Mouse (Mus musculus) spleen, adult 12 weeks (tissue): ENCODE results near the gene Stk4.
"Not testable (repeated sequence)": the region's sequence is repeated elsewhere in the genome, so short reads cannot be mapped to it uniquely, and the experiment has no call there.

ENCODE experiments used
- DNase-seq: peaks from one replicate; pipeline ENCODE4 v3.0.0; 2022; ENCODE audit warnings: low spot score

Stk4 gene

DNA sequence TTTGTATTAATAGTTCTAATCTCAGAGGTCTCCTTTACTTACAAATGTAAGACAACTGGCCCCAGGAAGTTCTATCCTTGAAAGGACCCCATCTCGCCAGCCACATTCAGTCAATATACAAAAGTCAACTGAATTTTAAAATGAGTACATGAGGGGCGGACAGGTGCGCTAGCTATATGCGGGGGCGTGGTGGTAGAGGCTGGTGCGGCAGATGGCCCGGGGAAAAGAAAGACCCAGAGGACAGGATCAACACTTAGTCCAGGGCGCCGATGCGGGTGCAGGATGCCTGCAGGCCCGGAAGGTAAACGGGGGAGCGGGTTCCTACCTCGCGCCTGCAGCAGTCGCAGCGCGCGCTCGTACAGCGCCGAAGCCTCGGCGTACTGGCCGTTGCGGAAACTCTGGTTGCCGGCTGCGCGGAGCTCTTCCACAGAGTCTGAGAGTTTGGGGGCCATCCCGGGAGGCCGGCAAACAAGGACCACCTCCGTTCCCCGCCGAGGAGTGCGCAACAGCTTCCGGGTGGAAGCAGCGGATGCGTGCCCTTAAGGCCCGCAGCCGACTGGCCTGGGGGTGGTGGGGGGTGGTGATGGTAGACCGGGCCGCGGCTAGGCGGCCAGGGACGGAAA, at the start of gene Stk4:
Gene Stk4 (plus strand): TSS at position 181 of the 623 bp plus-strand sequence.
- no peak for DNase-seq

DNA sequence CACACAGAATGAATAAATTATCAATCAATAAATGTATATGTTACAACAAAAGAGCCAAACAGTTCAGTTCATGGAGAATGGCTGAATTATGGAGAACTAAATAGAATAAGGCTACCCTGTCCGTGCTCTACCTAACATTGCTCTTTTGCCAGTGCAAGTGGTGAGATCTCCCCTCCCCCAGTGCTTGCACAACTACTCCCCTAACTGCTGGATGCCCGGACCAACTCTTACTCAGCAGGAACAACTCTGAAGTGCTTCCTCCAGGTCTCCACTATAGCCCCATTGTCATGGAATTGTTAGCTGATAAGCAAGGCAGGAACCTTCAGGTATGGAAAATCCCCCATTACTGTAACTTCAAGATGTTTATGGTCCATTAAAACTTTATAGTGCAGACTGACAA, 48.0 kb upstream of the Stk4 start:
- no peak for DNase-seq

DNA sequence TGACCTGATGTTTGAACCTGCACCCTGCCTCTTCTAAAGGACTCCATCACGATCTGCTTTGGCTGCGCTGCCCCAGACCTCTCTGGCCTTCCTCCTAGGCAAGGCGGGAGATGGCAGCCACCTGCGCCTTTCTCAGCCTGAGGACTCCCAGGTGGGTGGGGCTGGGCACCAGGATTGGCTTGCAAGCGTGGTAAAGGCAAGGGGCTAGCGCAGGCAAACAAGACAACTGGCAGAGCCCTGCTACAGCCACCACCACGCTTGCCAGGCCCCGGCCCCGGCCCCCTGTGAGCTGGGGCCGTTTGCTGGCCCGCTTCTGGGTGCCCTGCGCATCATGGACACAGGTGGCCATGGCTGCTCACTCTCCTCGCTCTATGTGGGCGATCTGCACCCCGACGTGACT, 45.0 kb upstream of the Stk4 start, which contains the start of gene Pabpc1l:
Gene Pabpc1l (plus strand): TSS at position 301 of the 400 bp plus-strand sequence.
- no peak for DNase-seq

DNA sequence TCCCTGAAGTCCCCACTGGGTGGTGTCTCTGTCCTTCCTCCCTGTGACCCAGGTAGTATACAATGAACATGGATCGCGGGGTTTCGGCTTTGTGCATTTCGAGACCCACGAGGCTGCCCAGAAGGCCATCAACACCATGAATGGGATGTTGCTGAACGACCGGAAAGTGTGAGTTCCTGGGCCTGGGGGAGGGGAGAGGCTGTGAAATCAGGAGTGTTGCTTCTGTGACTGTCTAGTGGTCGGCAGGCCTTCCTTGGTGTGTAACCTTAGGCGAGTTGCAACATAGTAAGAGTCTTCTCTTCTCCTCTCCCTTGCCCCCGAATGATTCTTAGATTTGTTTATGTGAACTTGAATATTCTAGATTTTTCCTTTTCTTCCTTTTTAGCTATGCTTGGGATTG, 39.0 kb upstream of the Stk4 start:
- DNase-seq = no peak

DNA sequence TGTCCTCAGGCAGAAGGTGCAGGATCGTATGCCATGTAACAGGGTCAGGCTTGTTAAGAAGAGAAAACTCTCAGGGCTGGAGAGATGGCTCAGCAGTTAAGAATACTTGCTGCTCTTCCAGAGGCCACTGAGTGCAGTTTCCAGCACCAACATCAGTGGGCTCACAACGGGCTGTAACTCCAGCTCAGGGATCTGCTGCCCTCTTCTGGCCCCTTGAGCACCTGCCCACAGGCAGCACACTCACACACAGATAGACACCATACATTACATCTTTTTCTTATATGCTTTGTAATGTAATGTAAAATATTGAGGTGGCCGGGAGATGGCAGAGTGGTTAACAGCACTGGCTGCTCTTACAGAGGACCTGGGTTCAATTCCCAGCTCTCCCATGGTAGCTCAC, 37.1 kb upstream of the Stk4 start:
- DNase-seq = no peak

DNA sequence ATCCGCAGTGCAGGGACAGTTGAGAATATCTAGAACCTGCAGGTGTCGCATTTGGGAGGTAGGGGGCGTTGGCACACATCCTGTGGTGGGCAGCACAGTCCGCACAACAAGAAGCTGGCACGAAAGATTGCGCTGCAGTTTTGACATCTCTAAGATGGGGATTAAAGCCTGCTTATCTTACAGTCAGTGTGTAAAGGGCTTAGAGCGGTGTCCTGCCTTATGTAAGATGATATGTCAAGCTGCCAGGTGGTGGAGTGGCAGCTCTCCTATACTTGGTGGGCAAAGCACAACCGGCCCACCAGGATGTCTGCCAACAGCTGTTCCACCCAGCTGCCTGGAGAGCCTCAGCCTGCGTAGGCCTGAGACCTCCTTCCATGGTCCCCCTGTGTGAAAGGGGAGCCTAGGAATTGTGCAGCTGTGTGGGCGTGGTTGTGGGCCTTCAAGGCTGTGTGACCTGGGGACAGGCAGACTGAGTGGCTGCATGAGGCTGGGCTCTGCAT, 33.6 kb upstream of the Stk4 start:
- no peak for DNase-seq

DNA sequence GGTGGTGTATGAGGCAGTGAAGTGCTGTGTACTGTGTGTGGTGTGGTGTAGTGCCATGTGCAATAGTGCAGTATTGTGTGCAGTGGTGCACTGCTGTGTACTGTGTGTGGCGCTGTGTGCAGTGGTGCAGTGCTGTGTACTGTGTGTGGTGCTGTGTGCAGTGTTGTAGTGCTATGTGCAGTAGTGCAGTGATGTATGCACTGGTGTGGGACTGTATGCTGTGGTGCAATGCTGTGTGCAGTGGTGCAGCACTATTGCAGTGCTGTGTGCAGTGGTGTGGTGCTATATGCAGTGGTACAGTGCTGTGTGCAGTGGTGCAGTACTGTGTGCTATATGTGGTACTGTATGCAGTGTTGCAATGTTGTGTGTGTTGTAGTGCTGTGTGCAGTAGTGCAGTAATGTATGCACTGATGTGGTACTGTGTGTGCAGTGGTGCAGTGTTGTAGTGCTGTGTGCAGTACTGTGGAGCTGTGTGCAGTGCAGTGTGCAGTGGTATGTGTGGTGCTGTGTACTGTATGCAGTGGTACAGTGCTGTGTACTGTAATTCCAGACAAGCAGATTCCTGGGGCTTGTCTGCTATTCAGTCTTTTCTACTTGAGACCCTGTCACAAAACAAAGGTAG, 31.6 kb upstream of the Stk4 start:
- DNase-seq = no peak

DNA sequence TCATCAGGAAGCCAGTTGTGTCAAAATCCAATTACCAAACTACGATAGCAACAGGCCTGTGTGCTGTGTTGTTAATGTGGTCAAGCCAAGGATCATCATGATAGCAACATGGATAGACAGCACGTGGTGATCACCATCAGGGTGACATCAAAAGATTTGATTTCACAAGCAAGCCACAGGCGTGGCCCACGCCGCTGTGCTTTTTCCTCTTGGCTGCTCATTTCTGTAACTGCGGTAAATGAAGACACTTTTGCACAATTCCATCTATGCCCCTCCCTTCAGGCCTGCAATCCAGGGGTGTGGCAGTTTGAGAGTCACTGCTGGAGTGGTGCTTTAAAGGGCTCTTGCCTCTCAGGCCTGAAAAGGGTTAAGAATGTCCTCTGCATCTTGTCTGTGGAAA, 29.2 kb upstream of the Stk4 start:
- DNase-seq = no peak

DNA sequence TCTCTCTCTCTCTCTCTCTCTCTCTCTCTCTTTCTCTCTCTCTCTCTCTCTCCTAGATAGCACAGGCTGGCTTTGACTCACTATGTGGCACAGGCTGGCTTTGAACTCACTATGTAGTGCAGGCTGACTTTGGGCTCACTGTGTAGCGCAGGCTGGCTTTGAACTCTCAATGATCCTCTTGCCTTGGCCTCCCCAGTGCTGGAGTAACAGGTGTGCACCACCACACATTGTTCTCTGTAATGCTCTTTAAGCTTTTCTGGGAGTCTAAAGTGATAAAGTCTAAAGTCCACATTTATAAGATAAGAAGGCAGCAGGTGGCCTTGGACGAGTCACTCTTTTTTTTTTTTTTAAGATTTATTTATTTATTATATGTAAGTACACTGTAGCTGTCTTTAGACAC, 28.6 kb upstream of the Stk4 start:
- DNase-seq = no peak

DNA sequence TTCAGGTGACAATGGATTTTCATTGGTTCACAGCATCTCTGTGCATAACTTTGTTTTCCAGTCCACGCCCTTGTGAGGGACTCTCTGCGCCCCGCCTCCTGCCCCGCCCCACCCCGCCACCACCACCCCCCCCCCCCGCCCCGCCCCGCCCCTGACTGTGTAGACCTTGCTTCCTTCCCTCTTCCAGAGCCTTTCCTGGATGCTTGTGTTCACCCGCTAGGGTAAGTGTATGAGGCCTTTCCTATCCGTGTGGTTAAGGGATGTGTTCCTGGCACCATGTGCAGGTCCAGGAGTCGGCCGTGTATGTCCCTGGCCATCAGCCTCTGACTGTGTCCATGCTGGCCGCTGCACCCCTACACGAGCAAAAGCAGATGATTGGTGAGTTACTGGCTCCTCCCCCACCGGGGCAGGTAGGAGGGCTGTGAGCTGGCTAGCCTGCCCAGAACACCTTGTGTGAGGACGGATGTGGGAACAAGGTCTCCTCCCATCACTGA, 22.9 kb upstream of the Stk4 start:
- DNase-seq = peak; percentile 15

DNA sequence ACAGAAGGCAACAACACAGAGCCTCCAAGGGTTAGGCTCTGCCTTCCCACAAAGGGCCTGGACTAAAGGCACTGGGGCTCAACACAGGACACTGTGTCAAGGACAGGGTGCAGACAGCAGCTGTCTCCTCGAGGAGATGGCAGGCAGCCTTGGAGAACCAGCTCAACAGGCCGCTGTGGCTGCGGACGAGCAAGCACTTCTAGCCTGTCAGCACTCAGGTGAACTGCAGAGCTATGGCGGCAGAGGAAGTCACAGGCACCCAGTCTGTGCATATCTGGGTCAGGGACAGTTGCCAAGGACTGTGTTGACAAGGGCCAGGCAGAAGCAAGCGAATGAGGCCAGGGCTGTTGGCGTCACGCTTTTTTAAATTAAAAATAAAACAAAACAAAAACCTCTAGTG, 16.4 kb upstream of the Stk4 start:
- DNase-seq = no peak

DNA sequence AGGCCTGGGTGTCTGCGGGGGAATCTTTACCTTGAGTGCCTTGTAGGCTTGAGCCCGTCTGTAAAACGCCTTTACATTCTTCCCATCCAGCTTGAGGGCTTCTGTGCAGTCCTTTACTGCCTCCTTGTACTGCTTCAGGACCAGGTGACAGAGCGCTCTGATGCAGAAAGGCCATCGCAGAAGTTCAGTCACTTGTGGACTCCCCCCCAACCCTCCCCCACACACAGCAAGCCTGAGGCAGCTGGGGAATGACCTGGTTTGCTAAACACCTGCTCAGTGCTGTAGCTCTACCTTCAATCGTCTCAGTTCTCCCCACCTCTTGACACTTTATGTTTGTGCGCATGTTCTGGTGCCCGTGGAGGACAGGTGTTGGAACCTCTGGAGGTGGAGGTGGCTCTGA, 15.5 kb upstream of the Stk4 start:
- DNase-seq = no peak

DNA sequence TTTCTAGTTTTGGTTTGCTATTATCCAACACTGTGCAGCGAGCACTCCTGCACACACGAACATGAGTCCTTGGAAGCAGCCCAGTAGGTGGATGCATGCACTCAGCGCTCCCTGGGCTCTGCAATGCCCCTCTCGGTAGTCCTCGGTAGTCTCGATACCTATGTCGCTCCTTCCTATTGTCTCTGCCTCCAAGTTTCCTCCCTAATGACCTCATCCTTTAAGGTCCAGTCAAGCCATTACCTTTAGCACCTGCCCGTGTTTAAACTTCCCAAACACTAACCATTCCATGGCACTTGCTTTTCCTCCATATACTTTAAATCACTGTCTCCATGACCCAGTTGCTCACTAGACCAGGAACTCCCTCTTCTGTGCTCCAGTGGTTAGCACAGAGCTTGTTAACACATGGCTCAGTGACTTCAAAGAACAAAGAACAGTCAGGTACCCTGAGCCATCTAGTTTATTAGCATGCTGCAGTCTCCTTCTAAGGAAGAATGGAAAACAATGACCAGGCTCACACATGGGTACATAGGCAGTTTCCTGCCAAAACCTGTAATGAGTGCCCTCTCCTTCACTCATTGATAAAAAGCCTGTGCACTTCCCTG, 10.4 kb upstream of the Stk4 start:
- no peak for DNase-seq

DNA sequence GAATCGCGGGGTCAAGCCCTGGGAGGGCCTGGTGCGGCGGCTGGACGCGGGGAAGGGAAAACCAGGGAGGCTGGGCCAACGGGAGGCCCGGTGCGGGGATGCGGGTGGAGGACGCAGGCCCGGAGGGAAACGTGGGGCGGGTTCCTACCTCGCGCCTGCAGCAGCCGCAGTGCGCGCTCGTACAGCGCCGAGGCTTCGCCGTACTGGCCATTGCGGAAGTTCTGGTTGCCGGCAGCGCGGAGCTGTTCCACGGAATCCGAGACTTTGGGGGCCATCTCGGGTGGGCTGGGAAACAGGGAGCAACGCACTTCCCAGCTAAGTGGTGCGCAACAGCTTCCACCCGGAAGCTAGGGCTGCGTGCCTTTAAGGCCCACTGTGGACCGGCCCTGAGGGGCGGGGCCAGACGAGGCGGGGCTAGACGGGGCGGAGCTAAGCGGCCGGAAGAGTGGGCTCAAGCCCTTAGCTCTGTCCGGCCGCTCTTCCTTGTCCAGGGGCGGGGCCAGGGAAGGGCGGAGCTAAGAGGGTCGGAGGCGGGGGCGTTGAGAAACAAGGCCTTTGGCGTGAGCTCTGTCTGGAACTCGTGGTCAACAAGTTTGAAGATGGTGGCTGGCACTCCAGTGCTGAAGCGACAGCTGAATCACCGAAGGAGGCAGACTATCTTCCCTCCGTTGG, 779 bp downstream of the Stk4 start, which contains the start of gene Tomm34:
Gene Tomm34 (minus strand): TSS at position 405 of the 672 bp plus-strand sequence.
- peak; percentile 93 for DNase-seq

DNA sequence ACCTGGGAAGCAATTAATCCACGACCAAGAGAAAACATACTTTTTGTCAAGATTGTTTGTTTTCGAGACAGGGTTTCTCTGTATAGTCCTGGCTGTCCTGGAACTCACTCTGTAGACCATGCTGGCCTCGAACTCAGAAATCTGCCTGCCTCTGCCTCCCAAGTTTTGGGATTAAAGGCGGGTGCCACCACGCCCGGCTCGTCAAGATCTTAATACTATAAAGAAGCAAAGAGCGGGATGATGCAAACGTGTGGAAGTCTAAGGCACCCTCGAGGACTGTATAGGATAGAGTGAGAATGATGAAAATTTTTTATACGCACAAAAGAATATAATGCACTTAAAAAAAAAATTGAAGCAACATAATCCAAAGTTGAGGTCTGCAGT, 1.3 kb downstream of the Stk4 start:
- not testable (repeated sequence) for DNase-seq

DNA sequence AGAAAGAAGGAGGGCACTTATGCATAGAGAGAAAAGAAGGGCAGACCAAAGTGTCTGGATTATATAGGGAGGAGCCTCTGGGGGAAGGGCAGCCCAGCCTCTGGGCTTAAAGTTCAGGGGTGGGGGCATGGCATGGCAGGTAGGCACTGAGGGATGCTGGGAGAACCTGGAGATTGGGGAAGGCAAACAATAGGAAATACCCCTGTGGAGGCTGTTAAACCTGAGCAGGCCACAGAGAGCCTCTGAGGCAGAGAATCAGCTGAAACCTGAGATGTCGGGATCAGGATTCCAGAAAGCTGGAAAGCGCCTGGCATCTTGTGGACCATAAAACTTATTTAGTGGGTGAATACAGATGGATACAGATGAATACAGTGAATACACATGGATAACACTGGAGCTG, 2.0 kb downstream of the Stk4 start:
- DNase-seq = no peak

DNA sequence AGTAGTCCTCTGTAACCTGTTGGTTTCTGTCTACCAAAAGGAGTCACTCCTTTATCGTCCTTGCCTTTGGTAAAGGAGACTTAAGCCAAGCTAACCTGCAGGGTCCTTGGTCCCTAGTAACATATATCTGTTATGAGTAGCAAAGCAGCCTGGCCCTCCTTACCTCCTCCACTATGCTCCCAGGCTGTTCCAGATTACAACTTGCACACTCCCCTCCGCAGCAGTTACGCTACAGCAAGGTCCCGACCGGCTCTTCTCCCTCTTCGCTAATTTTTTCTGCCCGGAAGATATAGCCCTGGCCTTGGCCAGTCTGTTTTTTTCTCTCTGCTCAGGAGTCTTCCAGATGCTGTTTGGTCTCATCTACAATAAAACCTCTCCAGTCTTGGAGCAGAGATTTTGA, 3.0 kb downstream of the Stk4 start:
- no peak for DNase-seq

DNA sequence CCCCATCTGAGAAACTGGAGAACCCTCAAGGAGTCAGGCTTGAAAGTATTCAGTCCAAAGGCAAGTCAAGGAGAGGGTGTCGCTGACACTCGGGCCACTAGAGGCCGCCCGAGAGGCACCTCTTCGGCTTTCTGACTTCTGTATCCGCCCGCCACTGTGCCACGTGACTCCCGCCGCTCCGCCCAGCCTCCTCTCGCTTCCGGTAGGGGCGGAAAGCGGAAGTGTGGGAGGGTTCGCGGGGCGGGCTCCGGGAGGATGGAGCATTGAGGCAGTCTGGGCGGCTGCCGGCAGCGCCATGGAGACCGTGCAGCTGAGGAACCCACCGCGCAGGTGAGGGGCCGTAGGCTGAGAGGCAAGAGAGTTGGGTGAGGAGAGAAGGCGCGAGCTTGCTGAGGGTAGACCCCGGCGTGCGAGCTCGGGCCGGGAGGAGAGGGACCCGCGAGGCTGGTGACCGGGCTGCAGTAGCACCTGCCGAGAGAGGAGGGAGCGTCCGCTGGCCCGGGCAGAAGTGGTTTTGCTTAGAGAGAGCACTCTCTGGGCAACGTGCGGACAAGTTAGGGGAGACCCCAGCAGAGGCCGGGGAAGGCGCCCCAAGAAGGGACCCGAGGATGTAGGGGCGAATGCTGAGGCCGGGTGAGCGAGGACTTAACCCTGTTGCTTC, 3.9 kb downstream of the Stk4 start:
- DNase-seq = peak; percentile 98

DNA sequence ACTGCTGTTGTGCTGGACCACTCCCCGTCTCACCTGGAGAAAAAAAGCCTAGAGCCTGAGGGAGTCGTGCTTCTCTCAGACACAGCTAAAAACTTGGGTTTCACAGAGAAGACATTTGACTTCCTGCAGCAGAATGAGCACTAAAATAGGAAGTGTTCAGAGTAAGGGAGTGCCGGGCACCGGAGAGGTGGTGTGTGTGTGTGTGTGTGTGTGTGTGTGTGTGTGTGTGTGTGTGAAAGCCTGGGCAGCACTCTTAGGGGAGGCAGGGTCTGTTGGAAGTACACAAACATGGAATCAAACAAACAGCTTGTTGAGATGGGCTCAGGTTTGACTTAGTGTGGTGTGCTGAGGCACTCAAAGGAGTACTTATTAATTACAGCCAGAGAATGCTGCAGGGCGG, 5.0 kb downstream of the Stk4 start:
- DNase-seq = peak; percentile 7

DNA sequence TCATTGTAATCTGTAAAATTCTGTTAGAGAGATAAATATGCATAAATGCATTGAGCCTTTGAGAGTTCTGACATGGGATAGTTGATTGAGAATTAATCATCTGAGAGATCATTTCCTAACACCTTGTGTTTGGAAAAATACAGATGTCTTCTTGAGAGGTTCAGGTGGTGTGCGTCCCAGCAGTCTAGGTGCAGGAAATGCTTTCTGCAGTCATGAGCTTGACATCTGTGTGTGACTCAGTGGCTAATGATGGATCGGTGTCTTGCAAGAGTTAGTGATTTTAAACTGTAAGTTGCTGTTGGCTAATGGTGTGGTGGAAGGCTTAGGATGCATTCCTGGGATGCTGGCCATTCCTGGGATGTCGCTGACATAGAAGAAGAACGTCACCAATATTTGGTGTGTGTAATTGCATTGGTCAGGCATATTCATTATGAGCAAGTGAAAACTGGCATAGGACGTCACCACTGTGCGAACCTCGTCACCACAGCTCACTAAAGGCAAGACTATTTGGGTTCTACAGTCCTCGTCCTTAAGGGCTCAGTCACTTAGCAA, 6.8 kb downstream of the Stk4 start:
- no peak for DNase-seq

DNA sequence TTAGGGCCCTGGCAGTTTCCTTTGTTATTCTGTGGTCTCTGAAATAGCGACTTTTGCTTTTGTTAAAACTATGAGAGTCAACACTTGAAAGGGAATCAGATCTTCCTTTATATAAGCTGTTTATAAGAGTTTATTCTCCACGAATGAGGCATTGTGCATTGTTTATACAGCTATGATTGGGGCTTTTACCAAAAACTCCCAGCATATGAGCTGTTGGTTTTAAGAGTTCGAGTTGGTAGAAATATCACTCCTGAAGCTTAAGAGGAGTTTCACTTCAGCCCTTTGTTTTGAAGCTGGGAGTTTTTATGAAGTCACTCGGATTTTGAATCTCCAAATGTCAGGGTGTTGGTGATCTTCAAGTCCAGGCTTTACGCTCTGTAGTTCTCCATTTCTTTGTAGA, 7.8 kb downstream of the Stk4 start:
- no peak for DNase-seq

DNA sequence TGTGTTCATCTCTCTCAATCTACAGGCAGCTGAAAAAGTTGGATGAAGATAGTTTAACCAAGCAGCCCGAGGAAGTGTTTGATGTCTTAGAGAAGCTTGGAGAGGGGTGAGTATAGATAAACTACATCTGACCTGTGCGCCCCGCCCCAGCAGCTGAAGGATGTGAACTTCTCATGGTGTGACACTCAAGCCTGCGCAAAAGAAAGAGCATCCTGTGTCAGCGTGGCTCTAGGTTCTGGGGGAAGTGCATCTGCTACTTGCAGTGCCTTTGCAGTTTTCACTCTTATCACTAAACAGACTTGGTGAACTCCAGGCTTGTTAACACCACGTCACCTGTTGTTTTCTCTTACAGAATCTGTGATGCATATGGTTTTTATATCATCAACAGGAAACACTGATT, 9.4 kb downstream of the Stk4 start:
- DNase-seq = no peak
